Mouse (Mus musculus) heart, embryonic 11.5 days (tissue): ENCODE results near the gene Dlx5. TPM values are rescaled to one million over a fixed set of nuclear protein-coding genes. Genes with fewer than 3 reads are reported as not detected.

Source experiments
- ATAC-seq: fragments of 200-750 bp; cut with Nextera tagmentation; replicated peaks from 2 replicates; pipeline ENCODE4 v1.8.0; 2017; ENCODE audit warnings: moderate library complexity; ENCODE audit not compliant: insufficient number of reproducible peaks, low FRiP score, low TSS enrichment
- H3K27ac ChIP-seq: fragments of 300-500 bp; sonication (generic); 2 replicates; pipeline ENCODE4 v1.5.1; 2014; ENCODE audit warnings: mild to moderate bottlenecking, low read depth, low read length
- H3K27me3 ChIP-seq: fragments of 300-500 bp; sonication (generic); 2 replicates; pipeline ENCODE4 v1.6.1; 2014; ENCODE audit warnings: mild to moderate bottlenecking, low read length, mixed read lengths; ENCODE audit not compliant: control insufficient read depth, insufficient read depth
- H3K36me3 ChIP-seq: fragments of 300-500 bp; sonication (generic); 2 replicates; pipeline ENCODE4 v1.6.1; 2014; ENCODE audit warnings: mild to moderate bottlenecking, low read length, moderate library complexity, mixed read lengths; ENCODE audit not compliant: control insufficient read depth, insufficient read depth
- H3K4me1 ChIP-seq: fragments of 300-500 bp; sonication (generic); 2 replicates; pipeline ENCODE4 v1.6.1; 2014; ENCODE audit warnings: low read length; ENCODE audit not compliant: control insufficient read depth, insufficient read depth
- H3K4me2 ChIP-seq: fragments of 300-500 bp; sonication (generic); 2 replicates; pipeline ENCODE4 v1.6.1; 2014; ENCODE audit warnings: mild to moderate bottlenecking, moderate library complexity
- H3K4me3 ChIP-seq: fragments of 300-500 bp; sonication (generic); 2 replicates; pipeline ENCODE4 v1.5.1; 2014; ENCODE audit warnings: low read depth, low read length
- H3K9ac ChIP-seq: fragments of 300-500 bp; sonication (generic); 2 replicates; pipeline ENCODE4 v1.6.1; 2014; ENCODE audit warnings: mild to moderate bottlenecking, low read depth, low read length, moderate library complexity
- H3K9me3 ChIP-seq: fragments of 300-500 bp; sonication (generic); replicated peaks from 2 replicates; pipeline ENCODE4 v1.6.1; 2016; ENCODE audit warnings: low read length; ENCODE audit not compliant: control insufficient read depth
- WGBS: fragments of 180-500 bp; shearing (Covaris S2); extraction: QIAGEN DNeasy Blood & Tissue Kit; methylation state at CpG from one replicate; pipeline ENCODE4 v1.1.7; 2014; ENCODE audit not compliant: insufficient replicate concordance; 5-methylcytosine and 5-hydroxymethylcytosine counted together
- polyA plus RNA-seq: library from polyadenylated mRNA; unstranded; fragments of >200 nt; fragmentation: Nextera tagmentation; extraction: Ambion mirVana; gene quantifications from 2 replicates; pipeline ENCODE4 v1.2.1, GENCODE M21; 2014

The Dlx5 gene
- polyA plus RNA-seq, 1 experiment from 2014 or later: 1.2 TPM

- under 1% methylated on average over 47 of the region's 52 CpGs for WGBS
- H3K4me3 ChIP-seq: peak within 1 kb of the TSS; percentile 55
- H3K9me3 ChIP-seq: no peaks in the 10 kb centered on the region
- peak within 1 kb of the TSS; percentile 96 for H3K4me2 ChIP-seq
- peak; percentile 78 for ATAC-seq
- H3K9ac ChIP-seq: peak within 1 kb of the TSS; percentile 52; the same call in 1 of the 2 replicates
- H3K27ac ChIP-seq: no peak within 1 kb of the TSS
- H3K27me3 ChIP-seq: peaks cover 77% of the 10 kb centered on the region
- H3K4me1 ChIP-seq: peaks cover 21% of the 10 kb centered on the region
- H3K36me3 ChIP-seq: no peaks in the 10 kb centered on the region
These were observed 18.6 kb downstream of the Dlx5 start, which contains the start of gene Dlx6 for GRCm38 (mm10) chr6:6863160-6863870. Dlx6 (plus strand) TSS chr6:6863334.

GRCm38 (mm10) chr6:6862611-6863010, 19.3 kb downstream of the Dlx5 start:
- Histone ChIP-seq H3K9ac (no peak overlapping the region), H3K4me3 (peak overlapping the region; percentile 55), H3K4me1 (peaks cover 21% of the 10 kb centered on the region), H3K9me3 (no peaks in the 10 kb centered on the region), H3K27me3 (peaks cover 81% of the 10 kb centered on the region), H3K36me3 (no peaks in the 10 kb centered on the region), H3K27ac (no peak overlapping the region), H3K4me2 (peak overlapping the region; percentile 96)
- peak; percentile 27; the same call in 1 of the 2 replicates for ATAC-seq
- whole genome bisulfite sequencing: under 1% methylated on average over 23 of the region's 23 CpGs

- H3K4me1 ChIP-seq: peaks cover 21% of the 10 kb centered on the region
- ATAC-seq: no peak
- H3K27ac ChIP-seq: no peak overlapping the region
- H3K27me3 ChIP-seq: peaks cover 81% of the 10 kb centered on the region
- peak overlapping the region; percentile 55; the same call in 1 of the 2 replicates for H3K4me3 ChIP-seq
- H3K36me3 ChIP-seq: no peaks in the 10 kb centered on the region
- peak overlapping the region; percentile 96; the same call in 1 of the 2 replicates for H3K4me2 ChIP-seq
- 5% methylated on average over 11 of the region's 11 CpGs for WGBS
- H3K9ac ChIP-seq: no peak overlapping the region
- H3K9me3 ChIP-seq: no peaks in the 10 kb centered on the region
These were observed 20.0 kb downstream of the Dlx5 start for GRCm38 (mm10) chr6:6861798-6862428.

- no peak overlapping the region for H3K27ac ChIP-seq
- peak overlapping the region; percentile 25 for H3K4me3 ChIP-seq
- WGBS: 2% methylated on average over 21 of the region's 21 CpGs
- H3K4me2 ChIP-seq: peak overlapping the region; percentile 46
- no peaks in the 10 kb centered on the region for H3K36me3 ChIP-seq
- H3K27me3 ChIP-seq: peaks cover 82% of the 10 kb centered on the region
- no peak overlapping the region for H3K9ac ChIP-seq
- ATAC-seq: no peak
- peaks cover 21% of the 10 kb centered on the region for H3K4me1 ChIP-seq
- no peaks in the 10 kb centered on the region for H3K9me3 ChIP-seq
These were observed 20.6 kb downstream of the Dlx5 start for GRCm38 (mm10) chr6:6861086-6861797.

GRCm38 (mm10) chr6:6860411-6861085, 21.3 kb downstream of the Dlx5 start:
- Histone ChIP-seq H3K27ac (no peak overlapping the region), H3K4me2 (peak overlapping the region; percentile 46), H3K9me3 (no peaks in the 10 kb centered on the region), H3K9ac (no peak overlapping the region), H3K4me1 (peaks cover 21% of the 10 kb centered on the region), H3K36me3 (no peaks in the 10 kb centered on the region), H3K4me3 (peak overlapping the region; percentile 25), H3K27me3 (peaks cover 82% of the 10 kb centered on the region)
- WGBS: under 1% methylated on average over 33 of the region's 33 CpGs
- ATAC-seq: no peak

- WGBS: under 1% methylated on average over 21 of the region's 21 CpGs
- Histone ChIP-seq H3K4me3 (peak overlapping the region; percentile 25), H3K4me1 (peaks cover 21% of the 10 kb centered on the region), H3K36me3 (no peaks in the 10 kb centered on the region), H3K9ac (no peak overlapping the region), H3K4me2 (peak overlapping the region; percentile 46), H3K9me3 (no peaks in the 10 kb centered on the region), H3K27ac (no peak overlapping the region), H3K27me3 (peaks cover 82% of the 10 kb centered on the region)
- ATAC-seq: no peak
These were observed 21.9 kb downstream of the Dlx5 start for GRCm38 (mm10) chr6:6859950-6860410.

DNA sequence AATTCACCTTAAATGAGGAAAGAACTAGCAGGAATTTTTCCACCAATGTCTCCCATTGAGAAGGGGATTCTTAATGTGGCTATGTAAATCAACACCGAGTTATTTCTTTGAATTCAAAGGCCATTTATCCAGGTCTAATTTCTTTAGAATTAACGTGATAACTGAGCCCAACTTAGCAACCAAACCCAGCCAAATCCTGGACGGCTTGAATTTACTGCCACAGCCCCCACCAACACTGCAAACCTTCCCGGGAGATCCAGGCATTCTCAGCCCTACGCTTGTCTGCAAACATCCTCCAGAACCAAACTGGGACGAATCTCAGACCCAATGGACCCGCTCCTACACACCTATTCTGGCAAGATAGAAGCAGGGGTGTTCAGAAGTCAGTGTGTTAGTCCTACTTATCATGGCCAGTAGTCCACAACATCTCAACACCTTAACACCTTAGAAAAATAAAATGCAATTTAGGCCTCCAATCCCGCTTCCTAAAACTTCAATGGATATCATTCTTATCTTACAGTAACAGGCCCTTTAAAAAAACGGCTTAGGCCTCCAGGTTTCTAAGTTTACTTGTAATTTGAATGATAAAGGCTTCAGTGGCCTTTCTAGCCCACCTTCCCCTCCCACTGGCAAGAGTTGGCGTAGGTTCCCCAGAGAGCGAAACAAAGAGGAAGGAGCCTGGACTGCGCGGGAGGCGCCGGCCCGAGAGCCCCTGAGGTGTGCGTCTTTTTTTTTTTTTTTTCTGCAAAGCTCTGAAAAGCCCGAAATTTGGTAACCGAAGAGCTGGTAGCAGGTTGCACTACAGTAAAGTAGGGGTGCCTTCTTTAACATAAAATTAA, 22.6 kb downstream of the Dlx5 start:
- no peak for ATAC-seq
- no peaks in the 10 kb centered on the region for H3K9me3 ChIP-seq
- peaks cover 18% of the 10 kb centered on the region for H3K4me1 ChIP-seq
- peak overlapping the region; percentile 25 for H3K4me3 ChIP-seq
- H3K27me3 ChIP-seq: peaks cover 85% of the 10 kb centered on the region
- H3K4me2 ChIP-seq: peak overlapping the region; percentile 46
- WGBS: 2% methylated on average over 19 of the region's 19 CpGs
- no peaks in the 10 kb centered on the region for H3K36me3 ChIP-seq
- H3K9ac ChIP-seq: no peak overlapping the region
- H3K27ac ChIP-seq: no peak overlapping the region
